Mouse (Mus musculus) stomach, postnatal 0 days (tissue): ENCODE data around the gene Thsd4. TPM values are rescaled to one million over a fixed set of nuclear protein-coding genes. Genes with fewer than 3 reads are reported as not detected.
A peak's percentile ranks its signal among the peaks of the same experiment; 100 is the strongest.

Experiments used
- ATAC-seq: fragments of 200-750 bp; cut with Nextera tagmentation; 2 replicates; pipeline ENCODE4 v1.8.0; 2017; ENCODE audit not compliant: low FRiP score, low TSS enrichment
- DNase-seq: peaks from one replicate; pipeline ENCODE4 v3.0.0-alpha.2; 2016; ENCODE audit warnings: low spot score
- H3K27ac ChIP-seq: fragments of 300-500 bp; sonication (generic); replicated peaks from 2 replicates; pipeline ENCODE4 v1.5.1; 2014; ENCODE audit warnings: mild to moderate bottlenecking, control low read depth
- H3K27me3 ChIP-seq: fragments of 300-500 bp; sonication (generic); 2 replicates; pipeline ENCODE4 v1.6.1; 2014; ENCODE audit warnings: low read length; ENCODE audit not compliant: control insufficient read depth, insufficient read depth
- H3K36me3 ChIP-seq: fragments of 300-500 bp; sonication (generic); 2 replicates; pipeline ENCODE4 v1.6.1; 2014; ENCODE audit warnings: low read length, mixed read lengths; ENCODE audit not compliant: control insufficient read depth, insufficient read depth
- H3K4me1 ChIP-seq: fragments of 300-500 bp; sonication (generic); replicated peaks from 2 replicates; pipeline ENCODE4 v1.6.1; 2014; ENCODE audit warnings: antibody characterized with exemption; ENCODE audit not compliant: control insufficient read depth, insufficient read depth
- H3K4me2 ChIP-seq: fragments of 300-500 bp; sonication (generic); replicated peaks from 2 replicates; pipeline ENCODE4 v1.6.1; 2014; ENCODE audit warnings: low read depth, mild to moderate bottlenecking, control low read depth, moderate library complexity
- H3K4me3 ChIP-seq: fragments of 300-500 bp; sonication (generic); 2 replicates; pipeline ENCODE4 v1.5.1; 2014; ENCODE audit warnings: low read depth, low read length, control low read depth
- H3K9ac ChIP-seq: fragments of 300-500 bp; sonication (generic); 2 replicates; pipeline ENCODE4 v1.6.1; 2014; ENCODE audit warnings: mild to moderate bottlenecking, low read length, control low read depth, mixed read lengths
- H3K9me3 ChIP-seq: fragments of 300-500 bp; sonication (generic); 2 replicates; pipeline ENCODE4 v1.6.1; 2016; ENCODE audit warnings: low read length; ENCODE audit not compliant: control insufficient read depth
- CTCF ChIP-seq: IDR thresholded peaks from 2 replicates; pipeline ENCODE4 v1.5.1; 2016; ENCODE audit warnings: antibody characterized with exemption, low read depth, mild to moderate bottlenecking, moderate library complexity
- EP300 ChIP-seq: optimal IDR thresholded peaks from 2 replicates; pipeline ENCODE3; 2016; ENCODE audit warnings: antibody characterized with exemption
- WGBS: fragments of 180-500 bp; shearing (Covaris S2); extraction: QIAGEN DNeasy Blood & Tissue Kit; methylation state at CpG from one replicate; pipeline ENCODE4 v1.1.7; 2014; 5-methylcytosine and 5-hydroxymethylcytosine counted together
- polyA plus RNA-seq: library from polyadenylated mRNA; unstranded; fragments of >200 nt; fragmentation: Nextera tagmentation; extraction: Ambion mirVana; gene quantifications from 2 replicates; pipeline ENCODE4 v1.2.1, GENCODE M21; 2015

The Thsd4 gene
- polyA plus RNA-seq, 1 experiment from 2014 or later = 10.7 TPM

- Histone ChIP-seq H3K9me3 (no peaks in the 10 kb centered on the region), H3K9ac (no peak overlapping the region), H3K27ac (no peak overlapping the region), H3K27me3 (no peaks in the 10 kb centered on the region), H3K36me3 (no peaks in the 10 kb centered on the region), H3K4me1 (no peaks in the 10 kb centered on the region), H3K4me2 (no peak overlapping the region), H3K4me3 (no peak overlapping the region)
- DNase-seq (no peak), ATAC-seq (no peak)
- WGBS = 74% methylated on average over 5 of the region's 5 CpGs
- TF ChIP-seq CTCF = no peak
- no peak for TF ChIP-seq EP300
Measured at GRCm38 (mm10) chr9:60092428-60092827, 429.4 kb downstream of the Thsd4 start.

- WGBS = 81% methylated on average over 4 of the region's 4 CpGs
- TF ChIP-seq EP300 = no peak
- no peak for TF ChIP-seq CTCF
Measured at GRCm38 (mm10) chr9:60089441-60089840, 432.4 kb downstream of the Thsd4 start.

GRCm38 (mm10) chr9:60088101-60088500, 433.7 kb downstream of the Thsd4 start:
- H3K4me1 ChIP-seq = no peaks in the 10 kb centered on the region
- peak; percentile 73 for TF ChIP-seq CTCF
- no peak for TF ChIP-seq EP300
- no peak overlapping the region for H3K4me2 ChIP-seq
- H3K4me3 ChIP-seq = no peak overlapping the region
- H3K27me3 ChIP-seq = no peaks in the 10 kb centered on the region
- peak; percentile 23 for DNase-seq
- no peaks in the 10 kb centered on the region for H3K9me3 ChIP-seq
- H3K9ac ChIP-seq = no peak overlapping the region
- no peak overlapping the region for H3K27ac ChIP-seq
- no peaks in the 10 kb centered on the region for H3K36me3 ChIP-seq
- ATAC-seq = no peak
- 63% methylated on average over 5 of the region's 5 CpGs for WGBS

More at GRCm38 (mm10) chr9:60089441-60089840, 432.4 kb downstream of the Thsd4 start:
- H3K4me3 ChIP-seq = no peak overlapping the region
- ATAC-seq = no peak
- H3K9me3 ChIP-seq = no peaks in the 10 kb centered on the region
- no peak overlapping the region for H3K9ac ChIP-seq
- H3K27me3 ChIP-seq = no peaks in the 10 kb centered on the region
- no peaks in the 10 kb centered on the region for H3K36me3 ChIP-seq
- H3K4me1 ChIP-seq = no peaks in the 10 kb centered on the region
- H3K27ac ChIP-seq = no peak overlapping the region
- no peak for DNase-seq
- H3K4me2 ChIP-seq = no peak overlapping the region

- no peak overlapping the region for H3K27ac ChIP-seq
- no peaks in the 10 kb centered on the region; the same call in 1 of the 2 replicates for H3K4me1 ChIP-seq
- no peak for DNase-seq
- peak; percentile 67; the same call in 1 of the 2 replicates for ATAC-seq
- H3K9ac ChIP-seq = no peak overlapping the region
- 17% methylated on average over 5 of the region's 5 CpGs for WGBS
- H3K4me2 ChIP-seq = no peak overlapping the region
- no peaks in the 10 kb centered on the region for H3K27me3 ChIP-seq
- TF ChIP-seq CTCF (no peak), EP300 (no peak)
- no peaks in the 10 kb centered on the region for H3K9me3 ChIP-seq
- H3K4me3 ChIP-seq = no peak overlapping the region
- no peaks in the 10 kb centered on the region for H3K36me3 ChIP-seq
Measured at GRCm38 (mm10) chr9:60082107-60082581, 439.7 kb downstream of the Thsd4 start.

GRCm38 (mm10) chr9:60077761-60078160, 444.1 kb downstream of the Thsd4 start:
- Histone ChIP-seq H3K4me3 (no peak overlapping the region), H3K27ac (no peak overlapping the region), H3K4me1 (no peaks in the 10 kb centered on the region; the same call in 1 of the 2 replicates), H3K27me3 (no peaks in the 10 kb centered on the region), H3K9me3 (no peaks in the 10 kb centered on the region), H3K36me3 (no peaks in the 10 kb centered on the region), H3K4me2 (no peak overlapping the region), H3K9ac (no peak overlapping the region)
- ATAC-seq (no peak), DNase-seq (no peak)
- TF ChIP-seq CTCF (no peak), EP300 (no peak)
- 79% methylated on average over 1 of the region's 1 CpGs for WGBS

GRCm38 (mm10) chr9:60076396-60076795, 445.4 kb downstream of the Thsd4 start:
- Histone ChIP-seq H3K27ac (no peak overlapping the region), H3K36me3 (no peaks in the 10 kb centered on the region), H3K4me3 (no peak overlapping the region), H3K4me2 (no peak overlapping the region), H3K9me3 (no peaks in the 10 kb centered on the region), H3K27me3 (no peaks in the 10 kb centered on the region), H3K4me1 (no peaks in the 10 kb centered on the region), H3K9ac (no peak overlapping the region)
- DNase-seq = no peak
- WGBS = 62% methylated on average over 4 of the region's 4 CpGs
- no peak for TF ChIP-seq CTCF
- TF ChIP-seq EP300 = no peak
- ATAC-seq = no peak
